Mouse (Mus musculus) lung, postnatal 0 days (tissue): Measurements from ENCODE around the gene Krtap5-4.
"Not testable (repeated sequence)": the region's sequence is repeated elsewhere in the genome, so short reads cannot be mapped to it uniquely, and the experiment has no call there.

Experiments used
- CTCF ChIP-seq: IDR thresholded peaks from 2 replicates; pipeline ENCODE4 v1.5.1; 2016; ENCODE audit warnings: antibody characterized with exemption, mild to moderate bottlenecking
- EP300 ChIP-seq: IDR thresholded peaks from 2 replicates; pipeline ENCODE4 v1.6.1; 2016; ENCODE audit warnings: antibody characterized with exemption, mild to moderate bottlenecking, control low read depth

DNA sequence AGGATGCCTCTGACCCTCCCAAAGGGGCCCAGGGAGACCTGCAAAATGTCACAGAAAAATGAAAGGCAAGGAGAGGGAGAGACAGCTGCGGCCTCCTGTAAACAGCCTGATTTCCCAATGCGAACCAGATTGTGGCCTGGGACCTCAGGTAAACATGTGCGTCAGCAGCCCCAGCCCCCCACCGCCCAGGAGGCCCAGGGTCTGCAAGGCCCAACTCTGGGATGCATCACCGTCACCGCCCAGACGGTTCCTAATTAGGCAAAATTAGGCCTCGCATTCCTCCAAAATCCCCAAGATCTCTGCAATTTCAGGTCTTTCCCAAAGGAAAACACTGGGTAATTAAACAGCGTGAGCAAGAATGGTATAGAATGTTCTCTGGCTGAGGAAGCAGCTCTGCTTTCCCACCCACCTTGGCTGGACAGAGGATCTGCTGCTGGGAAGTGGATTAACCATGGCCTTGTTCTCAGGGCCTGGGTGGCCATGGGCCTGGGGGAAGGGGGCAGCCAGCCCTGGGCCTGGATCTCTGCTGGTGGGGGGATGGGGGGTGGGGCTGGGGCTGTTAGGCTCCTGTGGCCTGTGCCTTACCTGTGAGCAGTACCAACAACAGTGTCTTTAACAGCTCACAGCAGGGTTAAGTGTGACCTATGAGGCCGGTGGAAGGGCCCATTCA, 18.4 kb downstream of the Krtap5-4 start:
- not testable (repeated sequence) for TF ChIP-seq CTCF, EP300
